Mouse (Mus musculus): ENCODE data around the gene Smchd1. TPM values are rescaled to one million over a fixed set of nuclear protein-coding genes. Genes with fewer than 3 reads are reported as not detected.

Gene Smchd1
- polyA plus RNA-seq (2016; fragmentation: Nextera tagmentation; extraction: Ambion mirVana), result 80.9 and 83.9 TPM in 2 replicates

GRCm38 (mm10) chr17:71474762-71475704, at the start of gene Smchd1:
TSS of gene Smchd1 (minus strand) at chr17:71475343.
- peak; percentile 96 for ATAC-seq (ENCODE audit: insufficient number of reproducible peaks, insufficient read depth, low FRiP score, low TSS enrichment, low read depth)

GRCm38 (mm10) chr17:71510297-71510696, 35.2 kb upstream of the Smchd1 start:
- H3K27me3 ChIP-seq, result no peaks in the 10 kb centered on the region

More at GRCm38 (mm10) chr17:71474762-71475704, at the start of gene Smchd1:
- Histone ChIP-seq H3K4me3 (replicated peaks) (peak within 1 kb of the TSS; percentile 88), H3K9ac (replicated peaks) (peak within 1 kb of the TSS; percentile 90), H3K27me3 (no peaks in the 10 kb centered on the region), H3K27ac (peak within 1 kb of the TSS; percentile 99), H3K4me2 (peak within 1 kb of the TSS; percentile 69), H3K36me3 (no peaks in the 10 kb centered on the region), H3K4me1 (replicated peaks) (peaks cover 15% of the 10 kb centered on the region), H3K9me3 (no peaks in the 10 kb centered on the region)
- WGBS, result under 1% methylated on average over 106 of the region's 109 CpGs

GRCm38 (mm10) chr17:71506832-71507231, 31.7 kb upstream of the Smchd1 start:
- Histone ChIP-seq H3K36me3 (peaks cover 86% of the 10 kb centered on the region), H3K27ac (no peak overlapping the region)
- no peak for ATAC-seq (ENCODE audit: insufficient number of reproducible peaks, insufficient read depth, low FRiP score, low TSS enrichment, low read depth)

More at GRCm38 (mm10) chr17:71510297-71510696, 35.2 kb upstream of the Smchd1 start:
- Histone ChIP-seq H3K4me1 (replicated peaks) (no peaks in the 10 kb centered on the region), H3K9me3 (no peaks in the 10 kb centered on the region), H3K36me3 (peaks cover 88% of the 10 kb centered on the region), H3K4me3 (replicated peaks) (no peak overlapping the region), H3K27ac (no peak overlapping the region), H3K9ac (replicated peaks) (no peak overlapping the region), H3K4me2 (no peak overlapping the region)
- no peak for ATAC-seq (ENCODE audit: insufficient number of reproducible peaks, insufficient read depth, low FRiP score, low TSS enrichment, low read depth)
- WGBS, result 94% methylated on average over 11 of the region's 11 CpGs

GRCm38 (mm10) chr17:71495784-71496183, 20.6 kb upstream of the Smchd1 start:
- no peak overlapping the region for H3K9ac ChIP-seq (replicated peaks)
- H3K9me3 ChIP-seq, result no peaks in the 10 kb centered on the region
- peaks cover 65% of the 10 kb centered on the region for H3K36me3 ChIP-seq
- no peak overlapping the region for H3K4me2 ChIP-seq
- no peak for ATAC-seq (ENCODE audit: insufficient number of reproducible peaks, insufficient read depth, low FRiP score, low TSS enrichment, low read depth)
- H3K27ac ChIP-seq, result no peak overlapping the region
- no peak overlapping the region for H3K4me3 ChIP-seq (replicated peaks)
- no peaks in the 10 kb centered on the region for H3K27me3 ChIP-seq
- 91% methylated on average over 4 of the region's 4 CpGs for WGBS
- H3K4me1 ChIP-seq (replicated peaks), result no peaks in the 10 kb centered on the region

More at GRCm38 (mm10) chr17:71506832-71507231, 31.7 kb upstream of the Smchd1 start:
- 91% methylated on average over 8 of the region's 8 CpGs for WGBS
- Histone ChIP-seq H3K9me3 (no peaks in the 10 kb centered on the region), H3K4me3 (replicated peaks) (no peak overlapping the region), H3K4me1 (replicated peaks) (no peaks in the 10 kb centered on the region), H3K4me2 (no peak overlapping the region), H3K9ac (replicated peaks) (no peak overlapping the region), H3K27me3 (no peaks in the 10 kb centered on the region)

GRCm38 (mm10) chr17:71491332-71491686, 16.2 kb upstream of the Smchd1 start:
- Histone ChIP-seq H3K27ac (no peak overlapping the region), H3K9me3 (no peaks in the 10 kb centered on the region), H3K27me3 (no peaks in the 10 kb centered on the region), H3K36me3 (peaks cover 21% of the 10 kb centered on the region), H3K4me3 (replicated peaks) (no peak overlapping the region), H3K4me2 (no peak overlapping the region), H3K9ac (replicated peaks) (no peak overlapping the region), H3K4me1 (replicated peaks) (peaks cover 6% of the 10 kb centered on the region; the same call in 1 of the 2 replicates)
- no peak for ATAC-seq (ENCODE audit: insufficient number of reproducible peaks, insufficient read depth, low FRiP score, low TSS enrichment, low read depth)
- WGBS, result 72% methylated on average over 4 of the region's 4 CpGs

GRCm38 (mm10) chr17:71490666-71491331, 15.7 kb upstream of the Smchd1 start:
- peaks cover 16% of the 10 kb centered on the region for H3K36me3 ChIP-seq
- 78% methylated on average over 9 of the region's 9 CpGs for WGBS
- H3K27ac ChIP-seq, result no peak overlapping the region
- peaks cover 12% of the 10 kb centered on the region for H3K4me1 ChIP-seq (replicated peaks)
- ATAC-seq (ENCODE audit: insufficient number of reproducible peaks, insufficient read depth, low FRiP score, low TSS enrichment, low read depth), result no peak
- no peaks in the 10 kb centered on the region for H3K27me3 ChIP-seq
- no peaks in the 10 kb centered on the region for H3K9me3 ChIP-seq
- no peak overlapping the region for H3K4me3 ChIP-seq (replicated peaks)
- no peak overlapping the region for H3K9ac ChIP-seq (replicated peaks)
- no peak overlapping the region for H3K4me2 ChIP-seq

- Histone ChIP-seq H3K27ac (no peak overlapping the region), H3K27me3 (no peaks in the 10 kb centered on the region), H3K4me2 (no peak overlapping the region), H3K4me3 (replicated peaks) (no peak overlapping the region), H3K4me1 (replicated peaks) (peaks cover 20% of the 10 kb centered on the region), H3K36me3 (peaks cover 7% of the 10 kb centered on the region), H3K9ac (replicated peaks) (no peak overlapping the region), H3K9me3 (no peaks in the 10 kb centered on the region)
- whole genome bisulfite sequencing, result 84% methylated on average over 9 of the region's 9 CpGs
- no peak for ATAC-seq (ENCODE audit: insufficient number of reproducible peaks, insufficient read depth, low FRiP score, low TSS enrichment, low read depth)
Measured at GRCm38 (mm10) chr17:71489703-71490461, 14.7 kb upstream of the Smchd1 start.

- peak overlapping the region; percentile 37 for H3K4me2 ChIP-seq
- peak overlapping the region; percentile 89 for H3K27ac ChIP-seq
- peak overlapping the region; percentile 14; the same call in 1 of the 2 replicates for H3K4me3 ChIP-seq (replicated peaks)
- H3K36me3 ChIP-seq, result no peaks in the 10 kb centered on the region
- peak; percentile 60; the same call in 1 of the 2 replicates for ATAC-seq (ENCODE audit: insufficient number of reproducible peaks, insufficient read depth, low FRiP score, low TSS enrichment, low read depth)
- peaks cover 20% of the 10 kb centered on the region for H3K4me1 ChIP-seq (replicated peaks)
- WGBS, result 12% methylated on average over 8 of the region's 8 CpGs
- 0 out of 2 replicates have a peak overlapping the region, but pooled peaks have one; percentile 37 for H3K9ac ChIP-seq (replicated peaks)
- no peaks in the 10 kb centered on the region for H3K27me3 ChIP-seq
- no peaks in the 10 kb centered on the region for H3K9me3 ChIP-seq
Measured at GRCm38 (mm10) chr17:71486231-71486851, 11.2 kb upstream of the Smchd1 start.

GRCm38 (mm10) chr17:71485791-71486230, 10.7 kb upstream of the Smchd1 start:
- H3K4me2 ChIP-seq, result peak overlapping the region; percentile 37
- ATAC-seq (ENCODE audit: insufficient number of reproducible peaks, insufficient read depth, low FRiP score, low TSS enrichment, low read depth), result no peak
- peaks cover 20% of the 10 kb centered on the region for H3K4me1 ChIP-seq (replicated peaks)
- peak overlapping the region; percentile 37; the same call in 1 of the 2 replicates for H3K9ac ChIP-seq (replicated peaks)
- WGBS, result 36% methylated on average over 12 of the region's 12 CpGs
- H3K9me3 ChIP-seq, result no peaks in the 10 kb centered on the region
- H3K36me3 ChIP-seq, result no peaks in the 10 kb centered on the region
- H3K27ac ChIP-seq, result peak overlapping the region; percentile 89
- no peaks in the 10 kb centered on the region for H3K27me3 ChIP-seq
- peak overlapping the region; percentile 14; the same call in 1 of the 2 replicates for H3K4me3 ChIP-seq (replicated peaks)

- H3K4me1 ChIP-seq (replicated peaks), result peaks cover 27% of the 10 kb centered on the region
- no peak overlapping the region for H3K4me3 ChIP-seq (replicated peaks)
- H3K9ac ChIP-seq (replicated peaks), result no peak overlapping the region
- no peaks in the 10 kb centered on the region for H3K36me3 ChIP-seq
- no peak overlapping the region for H3K27ac ChIP-seq
- H3K4me2 ChIP-seq, result no peak overlapping the region
- no peak for ATAC-seq (ENCODE audit: insufficient number of reproducible peaks, insufficient read depth, low FRiP score, low TSS enrichment, low read depth)
- no peaks in the 10 kb centered on the region for H3K9me3 ChIP-seq
- H3K27me3 ChIP-seq, result no peaks in the 10 kb centered on the region
- WGBS, result 93% methylated on average over 5 of the region's 5 CpGs
Measured at GRCm38 (mm10) chr17:71484711-71485110, 9.6 kb upstream of the Smchd1 start.

Measured in limb, embryonic 12.5 days (tissue).